Mouse (Mus musculus) left cerebral cortex, adult 9 months (tissue): ENCODE results near the gene Tipin.

ENCODE experiments used
- DNase-seq, 2 experiments: peaks; one replicate each; pipeline ENCODE4 v3.0.0; 2022; ENCODE audit warnings: low spot score in 2 of 2

The Tipin gene

GRCm38 (mm10) chr9:64343656-64344055 lies 62.3 kb downstream of the Tipin start:
- no peak for DNase-seq

- no peak for DNase-seq
Observed at GRCm38 (mm10) chr9:64345931-64346330, 64.5 kb downstream of the Tipin start.

GRCm38 (mm10) chr9:64347377-64347776 lies 66.0 kb downstream of the Tipin start:
- DNase-seq = no peak

- no peak for DNase-seq
Observed at GRCm38 (mm10) chr9:64349490-64349889, 68.1 kb downstream of the Tipin start.

- no peak for DNase-seq
Observed at GRCm38 (mm10) chr9:64351191-64351590, 69.8 kb downstream of the Tipin start.
